In genomic region chr11:90452134-90452533, GRCm38 (mm10) we compare ENCODE assay signal across 25 mouse cellular contexts.
DNase-seq lines count a peak whose midpoint lies in the region; ATAC-seq lines count a peak whose summit lies in the region.
"Had no signal": no experiment of that assay in that cellular context is flagged by ENCODE, and none has a peak within 500 bp of the region (broad histone marks: within the 10 kb centered on the region; RNA-seq: fewer than 3 reads in every experiment).

No protein-coding gene starts in this region.

- no peaks in the 10 kb centered on the region for H3K36me3 ChIP-seq in embryonic facial prominence, embryonic 11.5 days (replicated peaks; ENCODE audit: control insufficient read depth, insufficient read depth, low read depth, low read length)
- no peaks in the 10 kb centered on the region for H3K36me3 ChIP-seq in embryonic facial prominence, embryonic 10.5 days (replicated peaks)
- H3K36me3 ChIP-seq in hindbrain, embryonic 14.5 days (replicated peaks; ENCODE audit: control insufficient read depth, insufficient read depth) = no peaks in the 10 kb centered on the region
- H3K36me3 ChIP-seq in hindbrain, embryonic 11.5 days (ENCODE audit: control insufficient read depth, insufficient read depth, low read length) = no peaks in the 10 kb centered on the region
- no peaks in the 10 kb centered on the region for H3K36me3 ChIP-seq in midbrain, embryonic 15.5 days (replicated peaks)
- no peaks in the 10 kb centered on the region for H3K36me3 ChIP-seq in midbrain, embryonic 10.5 days
- no peaks in the 10 kb centered on the region for H3K36me3 ChIP-seq in embryonic facial prominence, embryonic 14.5 days (ENCODE audit: control insufficient read depth, insufficient read depth, low read length)
- no peaks in the 10 kb centered on the region for H3K36me3 ChIP-seq in kidney, embryonic 16.5 days (ENCODE audit: insufficient read depth, low read length)
- H3K36me3 ChIP-seq: G1E; heart, embryonic 10.5 days; heart, embryonic 15.5 days; limb, embryonic 12.5 days; liver, embryonic 15.5 days; lung, embryonic 15.5 days; neural tube, embryonic 13.5 days had no signal

- 53% methylated on average over 3 of the region's 3 CpGs for WGBS in embryonic facial prominence, embryonic 11.5 days
- 64% methylated on average over 3 of the region's 3 CpGs for WGBS in embryonic facial prominence, embryonic 10.5 days
- 44% methylated on average over 3 of the region's 3 CpGs for WGBS in hindbrain, embryonic 14.5 days
- 64% methylated on average over 3 of the region's 3 CpGs for WGBS in hindbrain, embryonic 11.5 days
- 41% methylated on average over 3 of the region's 3 CpGs for WGBS in midbrain, embryonic 15.5 days
- WGBS in midbrain, embryonic 10.5 days = 82% methylated on average over 3 of the region's 3 CpGs
- 35% methylated on average over 3 of the region's 3 CpGs for WGBS in embryonic facial prominence, embryonic 14.5 days
- 64% methylated on average over 3 of the region's 3 CpGs for WGBS in kidney, embryonic 16.5 days

- H3K4me3 ChIP-seq in embryonic facial prominence, embryonic 11.5 days (ENCODE audit: low read depth, low read length) = no peak overlapping the region
- no peak overlapping the region for H3K4me3 ChIP-seq in embryonic facial prominence, embryonic 10.5 days
- H3K4me3 ChIP-seq in hindbrain, embryonic 14.5 days (replicated peaks; ENCODE audit: low read length) = no peak overlapping the region
- no peak overlapping the region for H3K4me3 ChIP-seq in hindbrain, embryonic 11.5 days (ENCODE audit: low read depth, low read length)
- H3K4me3 ChIP-seq in midbrain, embryonic 15.5 days = no peak overlapping the region
- no peak overlapping the region for H3K4me3 ChIP-seq in midbrain, embryonic 10.5 days
- H3K4me3 ChIP-seq in embryonic facial prominence, embryonic 14.5 days (ENCODE audit: low read depth, low read length) = no peak overlapping the region
- no peak overlapping the region for H3K4me3 ChIP-seq in kidney, embryonic 16.5 days (ENCODE audit: low read length)
- H3K4me3 ChIP-seq: heart, embryonic 10.5 days; heart, embryonic 15.5 days; left cerebral cortex, adult 2 months; limb, embryonic 12.5 days; liver, embryonic 15.5 days; lung, embryonic 15.5 days; neural tube, embryonic 13.5 days had no signal

- no peak for ATAC-seq in embryonic facial prominence, embryonic 11.5 days (replicated peaks; ENCODE audit: insufficient number of reproducible peaks, low FRiP score, low TSS enrichment, low read depth)
- ATAC-seq in hindbrain, embryonic 14.5 days (ENCODE audit: low FRiP score) = no peak
- no peak for ATAC-seq in hindbrain, embryonic 11.5 days (ENCODE audit: low FRiP score)
- 0 out of 2 replicates have a peak, but pooled peaks have one; percentile 39 for ATAC-seq in midbrain, embryonic 15.5 days (replicated peaks)
- no peak for ATAC-seq in embryonic facial prominence, embryonic 14.5 days (ENCODE audit: low read depth)
- no peak for ATAC-seq in kidney, embryonic 16.5 days (ENCODE audit: low FRiP score, low TSS enrichment)
- ATAC-seq: inflammation-experienced regulatory T-cells, adult 6 months had no signal

- H3K9ac ChIP-seq in embryonic facial prominence, embryonic 11.5 days (replicated peaks; ENCODE audit: low read length) = no peak overlapping the region
- H3K9ac ChIP-seq in hindbrain, embryonic 14.5 days = no peak overlapping the region
- H3K9ac ChIP-seq in hindbrain, embryonic 11.5 days (ENCODE audit: low read depth, low read length) = no peak overlapping the region
- no peak overlapping the region for H3K9ac ChIP-seq in midbrain, embryonic 15.5 days
- no peak overlapping the region for H3K9ac ChIP-seq in embryonic facial prominence, embryonic 14.5 days (ENCODE audit: low read depth, low read length)
- no peak overlapping the region for H3K9ac ChIP-seq in kidney, embryonic 16.5 days (replicated peaks; ENCODE audit: low read length)
- H3K9ac ChIP-seq: heart, embryonic 15.5 days; limb, embryonic 12.5 days; liver, embryonic 15.5 days; lung, embryonic 15.5 days; neural tube, embryonic 13.5 days had no signal

- no peaks in the 10 kb centered on the region for H3K27me3 ChIP-seq in embryonic facial prominence, embryonic 11.5 days (ENCODE audit: control insufficient read depth, insufficient read depth, low read length)
- no peaks in the 10 kb centered on the region for H3K27me3 ChIP-seq in embryonic facial prominence, embryonic 10.5 days (replicated peaks; ENCODE audit: low read depth, poor library complexity, severe bottlenecking)
- no peaks in the 10 kb centered on the region for H3K27me3 ChIP-seq in hindbrain, embryonic 14.5 days (ENCODE audit: control insufficient read depth, insufficient read depth, low read length)
- no peaks in the 10 kb centered on the region for H3K27me3 ChIP-seq in hindbrain, embryonic 11.5 days (ENCODE audit: control insufficient read depth, insufficient read depth, low read length)
- no peaks in the 10 kb centered on the region for H3K27me3 ChIP-seq in midbrain, embryonic 15.5 days (replicated peaks)
- no peaks in the 10 kb centered on the region for H3K27me3 ChIP-seq in midbrain, embryonic 10.5 days (ENCODE audit: low read depth, poor library complexity, severe bottlenecking)
- no peaks in the 10 kb centered on the region for H3K27me3 ChIP-seq in embryonic facial prominence, embryonic 14.5 days (replicated peaks; ENCODE audit: control insufficient read depth, insufficient read depth, low read length)
- no peaks in the 10 kb centered on the region for H3K27me3 ChIP-seq in kidney, embryonic 16.5 days (ENCODE audit: insufficient read depth, low read length)
- H3K27me3 ChIP-seq: heart, embryonic 15.5 days; limb, embryonic 12.5 days; liver, embryonic 15.5 days; lung, embryonic 15.5 days; neural tube, embryonic 13.5 days had no signal

- H3K27ac ChIP-seq in embryonic facial prominence, embryonic 11.5 days (replicated peaks; ENCODE audit: low read depth, low read length) = no peak overlapping the region
- no peak overlapping the region for H3K27ac ChIP-seq in embryonic facial prominence, embryonic 10.5 days (replicated peaks)
- 0 out of 2 replicates have a peak overlapping the region, but pooled peaks have one; percentile 5 for H3K27ac ChIP-seq in hindbrain, embryonic 14.5 days
- H3K27ac ChIP-seq in hindbrain, embryonic 11.5 days (ENCODE audit: low read depth, low read length) = no peak overlapping the region
- H3K27ac ChIP-seq in midbrain, embryonic 15.5 days = no peak overlapping the region
- H3K27ac ChIP-seq in midbrain, embryonic 10.5 days (replicated peaks) = no peak overlapping the region
- no peak overlapping the region for H3K27ac ChIP-seq in embryonic facial prominence, embryonic 14.5 days (replicated peaks; ENCODE audit: low read depth, low read length)
- H3K27ac ChIP-seq in kidney, embryonic 16.5 days (ENCODE audit: low read length) = no peak overlapping the region
- H3K27ac ChIP-seq: heart, embryonic 10.5 days; heart, embryonic 15.5 days; left cerebral cortex, adult 2 months; limb, embryonic 12.5 days; liver, embryonic 15.5 days; lung, embryonic 15.5 days; neural tube, embryonic 13.5 days had no signal

- no peak overlapping the region for H3K4me2 ChIP-seq in embryonic facial prominence, embryonic 11.5 days (ENCODE audit: low read depth, low read length)
- 0 out of 2 replicates have a peak overlapping the region, but pooled peaks have one; percentile 1 for H3K4me2 ChIP-seq in hindbrain, embryonic 14.5 days (replicated peaks)
- H3K4me2 ChIP-seq in hindbrain, embryonic 11.5 days (replicated peaks; ENCODE audit: low read depth, low read length) = no peak overlapping the region
- H3K4me2 ChIP-seq in midbrain, embryonic 15.5 days = no peak overlapping the region
- no peak overlapping the region for H3K4me2 ChIP-seq in embryonic facial prominence, embryonic 14.5 days (ENCODE audit: low read depth, low read length)
- H3K4me2 ChIP-seq in kidney, embryonic 16.5 days (replicated peaks; ENCODE audit: low read depth, low read length) = no peak overlapping the region
- H3K4me2 ChIP-seq: heart, embryonic 15.5 days; limb, embryonic 12.5 days; liver, embryonic 15.5 days; lung, embryonic 15.5 days; neural tube, embryonic 13.5 days had no signal

- DNase-seq in embryonic facial prominence, embryonic 11.5 days (ENCODE audit: low spot score) = peak; percentile 12
- DNase-seq in embryonic facial prominence, embryonic 10.5 days (ENCODE audit: low spot score) = no peak
- DNase-seq in hindbrain, embryonic 14.5 days (ENCODE audit: low spot score) = peak; percentile 50
- no peak for DNase-seq in hindbrain, embryonic 11.5 days (ENCODE audit: low spot score)
- DNase-seq in midbrain, embryonic 10.5 days (ENCODE audit: low spot score) = no peak
- peak; percentile 73 for DNase-seq in embryonic facial prominence, embryonic 14.5 days (ENCODE audit: low spot score)
- DNase-seq: adrenal gland, postnatal 25 days; cerebellum, adult 18-20 months; gastrocnemius, postnatal 14 days; heart, postnatal 36 days; kidney, adult 11 months; kidney, postnatal 25 days; right cerebral cortex, postnatal 14 days; thymus, postnatal 4 days had no signal

- H3K4me1 ChIP-seq in embryonic facial prominence, embryonic 11.5 days (ENCODE audit: control insufficient read depth, insufficient read depth, low read length) = no peaks in the 10 kb centered on the region
- peaks cover 3% of the 10 kb centered on the region; the same call in 1 of the 2 replicates for H3K4me1 ChIP-seq in embryonic facial prominence, embryonic 10.5 days
- peaks cover 14% of the 10 kb centered on the region; the same call in 1 of the 2 replicates for H3K4me1 ChIP-seq in hindbrain, embryonic 14.5 days (replicated peaks; ENCODE audit: control insufficient read depth, insufficient read depth, low read length)
- no peaks in the 10 kb centered on the region for H3K4me1 ChIP-seq in hindbrain, embryonic 11.5 days (replicated peaks; ENCODE audit: control insufficient read depth, insufficient read depth, low read length)
- peaks cover 3% of the 10 kb centered on the region for H3K4me1 ChIP-seq in midbrain, embryonic 15.5 days
- no peaks in the 10 kb centered on the region for H3K4me1 ChIP-seq in midbrain, embryonic 10.5 days
- H3K4me1 ChIP-seq in embryonic facial prominence, embryonic 14.5 days (ENCODE audit: control insufficient read depth, insufficient read depth, low read length) = peaks cover 14% of the 10 kb centered on the region
- no peaks in the 10 kb centered on the region for H3K4me1 ChIP-seq in kidney, embryonic 16.5 days (ENCODE audit: insufficient read depth, low read length)
- H3K4me1 ChIP-seq: heart, embryonic 10.5 days; heart, embryonic 15.5 days; limb, embryonic 12.5 days; liver, embryonic 15.5 days; lung, embryonic 15.5 days had no signal

- no peaks in the 10 kb centered on the region for H3K9me3 ChIP-seq in embryonic facial prominence, embryonic 11.5 days (replicated peaks; ENCODE audit: control insufficient read depth, low read length)
- H3K9me3 ChIP-seq in embryonic facial prominence, embryonic 10.5 days = no peaks in the 10 kb centered on the region
- no peaks in the 10 kb centered on the region for H3K9me3 ChIP-seq in hindbrain, embryonic 14.5 days (ENCODE audit: control insufficient read depth, low read length)
- no peaks in the 10 kb centered on the region for H3K9me3 ChIP-seq in hindbrain, embryonic 11.5 days (ENCODE audit: control insufficient read depth, low read length)
- H3K9me3 ChIP-seq in midbrain, embryonic 15.5 days = no peaks in the 10 kb centered on the region
- H3K9me3 ChIP-seq in midbrain, embryonic 10.5 days (replicated peaks) = no peaks in the 10 kb centered on the region
- H3K9me3 ChIP-seq in embryonic facial prominence, embryonic 14.5 days (ENCODE audit: control insufficient read depth, low read length) = no peaks in the 10 kb centered on the region
- H3K9me3 ChIP-seq in kidney, embryonic 16.5 days (ENCODE audit: low read length) = no peaks in the 10 kb centered on the region
- H3K9me3 ChIP-seq: G1E; heart, embryonic 10.5 days; heart, embryonic 15.5 days; limb, embryonic 12.5 days; liver, embryonic 15.5 days; lung, embryonic 15.5 days; neural tube, embryonic 13.5 days had no signal

Comparison
In these comparisons a context has a peak if more than half of its experiments do, and no peak if none do; other contexts are left out.
1. DNase-seq: peak in embryonic facial prominence, embryonic 11.5 days (single experiment), hindbrain, embryonic 14.5 days (single experiment) and embryonic facial prominence, embryonic 14.5 days (single experiment); none in embryonic facial prominence, embryonic 10.5 days (single experiment), hindbrain, embryonic 11.5 days (single experiment) and midbrain, embryonic 10.5 days (single experiment).